Mouse (Mus musculus) urinary bladder, adult 18-20 months (tissue): ENCODE data around the gene Hc.

ENCODE experiments used
- DNase-seq, 2 experiments: peaks; one replicate each; pipeline ENCODE4 v3.0.0; 2022; ENCODE audit warnings: low spot score in 2 of 2, mixed read lengths in 2 of 2

Gene Hc

DNA sequence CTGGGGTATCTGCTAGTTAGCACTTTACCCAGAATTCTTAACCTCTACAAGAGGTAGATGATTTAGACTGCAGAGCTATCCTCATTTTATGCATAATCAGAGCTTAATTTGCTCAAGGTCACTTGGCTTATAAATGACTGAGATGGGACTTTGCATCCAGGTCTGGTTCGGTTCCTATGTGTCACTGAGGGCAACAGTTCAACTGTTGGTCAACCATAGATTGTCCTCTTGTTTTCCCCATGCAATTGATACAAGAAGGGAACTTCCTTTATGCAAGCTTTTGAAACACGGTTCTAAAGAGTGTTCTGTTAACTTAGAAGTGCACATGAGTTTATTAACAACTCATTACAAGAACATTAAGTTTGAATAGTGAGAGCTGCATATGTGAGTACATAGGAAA lies 2.9 kb downstream of the Hc start:
- no peak for DNase-seq

- no peak for DNase-seq
Observed at GRCm38 (mm10) chr2:35057243-35057642, 4.0 kb downstream of the Hc start.

DNA sequence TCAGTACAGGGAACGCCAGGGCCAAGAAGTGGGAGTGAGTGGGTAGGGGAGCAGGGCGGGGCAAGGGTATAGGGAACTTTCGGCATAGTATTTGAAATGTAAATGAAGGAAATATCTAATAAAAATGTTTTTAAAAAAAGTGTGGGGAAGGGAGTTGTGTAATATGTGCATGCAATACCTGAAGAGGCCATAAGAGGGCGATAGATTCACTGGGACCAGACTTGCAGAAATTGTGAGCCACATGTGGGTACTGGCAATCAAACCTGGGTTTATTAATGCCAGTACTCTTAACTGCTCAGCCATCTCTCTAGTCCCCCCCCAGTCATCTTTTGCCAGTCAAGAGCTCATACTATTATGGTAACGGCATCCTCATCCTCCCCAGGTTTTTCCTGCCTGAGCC lies 12.4 kb downstream of the Hc start:
- DNase-seq, result no peak

DNA sequence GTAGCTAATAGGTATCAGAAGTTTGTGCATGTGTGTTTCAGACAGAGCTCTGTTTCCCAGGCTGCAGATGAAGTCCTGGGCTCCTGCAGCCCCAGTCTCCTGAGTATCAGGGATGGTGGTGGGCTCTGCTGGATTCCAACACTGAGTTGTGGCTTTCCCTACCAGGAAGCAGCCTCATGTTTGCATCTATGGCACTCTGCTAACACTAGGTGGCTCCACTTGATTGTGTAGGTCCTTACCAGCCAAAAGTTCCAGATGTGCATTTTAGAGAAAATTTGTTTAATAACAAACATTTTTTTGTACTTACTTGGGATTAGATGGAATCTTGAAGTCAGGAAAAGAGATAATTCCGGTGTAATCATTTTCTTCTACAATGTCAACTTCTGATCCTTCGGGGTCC lies 16.3 kb downstream of the Hc start:
- DNase-seq, result no peak

GRCm38 (mm10) chr2:35038580-35039375 lies 22.5 kb downstream of the Hc start:
- no peak for DNase-seq

GRCm38 (mm10) chr2:35024646-35025154 lies 36.5 kb downstream of the Hc start:
- no peak for DNase-seq

GRCm38 (mm10) chr2:35021806-35022205 lies 39.4 kb downstream of the Hc start:
- DNase-seq, result no peak

DNA sequence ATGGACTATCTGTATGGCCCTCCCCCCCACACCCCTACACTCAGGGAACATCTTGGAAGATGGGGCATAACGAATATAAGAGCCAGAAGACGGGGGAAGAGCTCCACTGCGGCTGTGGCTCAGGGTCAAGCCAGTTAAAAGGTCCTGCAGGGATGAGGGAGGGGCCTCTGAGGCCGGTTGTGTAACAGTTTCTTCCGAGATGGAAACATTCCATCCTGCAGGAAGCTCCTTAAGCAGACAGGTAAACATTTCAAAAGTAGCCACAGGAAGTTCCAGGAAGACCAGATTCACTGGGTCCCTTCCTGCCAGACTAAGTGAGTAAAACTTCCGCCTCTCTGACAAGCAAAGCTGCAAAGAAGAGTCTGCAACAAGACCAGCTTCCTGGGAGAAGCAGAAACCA lies 45.4 kb downstream of the Hc start:
- no peak for DNase-seq

DNA sequence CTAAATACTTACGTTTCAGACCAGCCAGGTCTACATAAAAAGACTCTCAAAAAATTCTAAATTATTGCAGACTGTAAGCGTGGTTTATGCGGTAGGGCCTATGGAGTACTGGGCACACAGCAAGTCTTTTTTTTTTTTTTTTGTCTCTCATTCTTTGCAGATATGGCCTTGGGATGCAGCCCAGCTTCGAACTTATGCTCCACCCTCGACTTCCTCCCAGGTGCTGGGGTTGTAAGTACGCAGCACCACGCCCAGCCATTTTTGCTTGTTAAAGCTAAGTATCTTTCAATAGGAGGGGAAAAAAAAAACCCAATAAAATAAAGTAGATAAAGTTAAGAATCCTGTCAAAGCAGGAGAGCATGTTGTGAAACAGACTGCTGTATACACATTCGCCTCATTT lies 49.6 kb downstream of the Hc start:
- DNase-seq, result no peak

GRCm38 (mm10) chr2:34998956-34999355 lies 62.3 kb downstream of the Hc start:
- no peak for DNase-seq

GRCm38 (mm10) chr2:34996506-34996905 lies 64.7 kb downstream of the Hc start:
- DNase-seq, result no peak

- no peak for DNase-seq
Observed at GRCm38 (mm10) chr2:34993696-34994356, 67.4 kb downstream of the Hc start.

GRCm38 (mm10) chr2:34992729-34993695 lies 68.2 kb downstream of the Hc start:
- no peak for DNase-seq

GRCm38 (mm10) chr2:34991966-34992365 lies 69.3 kb downstream of the Hc start:
- DNase-seq, result no peak

DNA sequence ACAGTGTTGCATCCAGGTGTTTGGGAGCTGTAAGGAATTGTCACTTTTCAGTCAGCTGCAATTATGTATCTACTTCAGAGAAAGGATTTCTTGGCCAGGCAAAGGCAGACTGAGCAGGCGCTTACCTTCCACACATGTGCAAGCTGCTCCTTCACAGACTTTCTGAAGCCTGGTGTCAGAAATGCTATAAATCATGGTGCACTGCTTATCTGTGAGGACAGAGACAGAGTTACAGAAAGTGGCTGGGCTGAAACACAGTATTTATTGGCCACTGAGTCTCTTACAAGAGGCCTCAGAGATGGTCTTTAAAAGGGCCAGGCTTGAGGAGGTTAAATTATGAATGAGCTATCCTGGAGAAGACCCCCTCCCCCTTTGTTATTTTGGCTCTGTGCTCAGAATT lies 71.5 kb downstream of the Hc start:
- no peak for DNase-seq

- no peak for DNase-seq
Observed at GRCm38 (mm10) chr2:34987595-34987994, 73.6 kb downstream of the Hc start.

DNA sequence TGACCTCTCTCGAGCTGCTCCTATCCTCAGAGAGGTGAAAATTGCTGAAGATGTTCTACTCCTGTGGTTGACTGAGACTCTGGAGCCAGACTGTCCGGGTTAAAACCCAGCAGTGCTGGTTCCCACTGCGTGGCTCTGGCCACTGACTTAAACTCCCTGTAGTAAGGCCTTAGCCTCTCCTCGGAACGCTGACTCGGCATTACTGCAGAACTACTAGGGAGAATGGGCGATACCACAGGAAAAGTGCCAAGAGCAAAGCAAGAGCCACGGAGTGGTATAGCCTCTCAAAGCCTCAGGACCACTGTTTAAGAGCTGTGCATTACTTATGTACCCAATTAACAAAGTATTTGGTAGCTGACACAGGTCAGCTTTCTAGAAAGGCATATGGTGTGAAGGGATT lies 76.4 kb downstream of the Hc start:
- DNase-seq, result no peak

- DNase-seq, result no peak
Observed at GRCm38 (mm10) chr2:34982906-34983698, 78.1 kb downstream of the Hc start.

DNA sequence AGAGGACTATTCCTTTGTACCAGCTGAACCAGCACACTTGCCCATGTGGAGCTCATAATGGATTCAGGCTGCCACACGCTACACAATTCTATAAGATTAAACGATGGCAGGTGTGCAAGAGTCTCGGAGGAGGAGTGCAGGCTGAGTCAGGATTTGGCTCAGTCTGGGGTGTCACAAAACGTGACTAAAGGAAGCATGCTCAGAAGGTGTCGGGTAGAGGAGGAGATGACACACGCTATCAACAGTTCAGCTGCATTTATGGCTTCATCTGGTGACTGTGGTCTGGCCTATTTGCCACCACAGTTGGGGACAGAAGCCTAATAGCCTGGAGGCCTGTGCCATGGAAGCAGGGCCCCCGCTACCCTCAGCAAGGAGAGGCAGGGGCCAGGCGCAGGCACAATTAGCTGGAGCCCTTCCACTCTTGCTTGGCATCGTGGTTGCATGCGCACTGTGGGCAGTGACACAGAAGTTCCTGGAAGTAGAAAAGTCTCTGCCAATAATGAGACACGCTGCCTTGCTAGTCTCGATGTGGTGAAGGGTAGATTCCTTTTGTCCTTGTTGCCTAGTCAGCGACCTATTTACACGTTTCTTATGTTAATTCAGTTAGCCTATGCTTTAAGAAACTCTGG lies 79.0 kb downstream of the Hc start:
- no peak for DNase-seq

DNA sequence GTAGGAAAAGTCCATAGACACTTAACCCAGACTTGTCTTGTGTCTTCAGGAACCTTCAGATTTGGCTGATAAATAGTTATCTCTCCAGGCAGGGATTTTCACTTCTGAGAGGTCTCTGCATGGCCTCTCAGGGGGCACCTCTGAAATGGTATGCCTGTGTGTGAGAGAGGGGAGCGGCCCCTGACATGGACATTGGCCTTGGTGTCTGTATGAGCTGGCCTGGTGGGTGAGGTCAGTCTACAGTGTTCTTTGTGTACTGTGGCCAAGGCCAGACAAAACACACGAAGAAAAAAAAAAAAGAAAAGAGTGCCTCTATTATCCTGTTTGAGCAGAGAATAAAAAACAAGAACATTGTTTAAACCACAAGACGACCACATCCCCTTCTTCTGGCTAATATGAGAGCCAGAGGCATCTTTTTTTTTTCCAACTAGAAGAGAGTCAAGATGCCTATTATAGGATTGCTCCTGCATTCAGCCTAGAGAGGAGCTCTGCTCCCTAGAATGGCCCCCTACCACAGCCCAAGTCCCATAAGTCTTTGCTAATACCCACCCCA lies 81.7 kb downstream of the Hc start:
- no peak for DNase-seq
